In genomic region chr4:47141444-47142154, GRCm38 (mm10) we compare ENCODE assay signal across 26 mouse cellular contexts. TPM values are rescaled to one million over a fixed set of nuclear protein-coding genes. Genes with fewer than 3 reads are reported as not detected.
DNase-seq lines count a peak whose midpoint lies in the region; ATAC-seq lines count a peak whose summit lies in the region.
"Had no signal": no experiment of that assay in that cellular context is flagged by ENCODE, and none has a peak within 500 bp of the region (broad histone marks: within the 10 kb centered on the region; RNA-seq: fewer than 3 reads in every experiment).

No protein-coding gene starts in this region.

- no peak overlapping the region for H3K4me3 ChIP-seq in forebrain, embryonic 16.5 days (replicated peaks; ENCODE audit: low read length)
- no peak overlapping the region for H3K4me3 ChIP-seq in forebrain, embryonic 11.5 days (ENCODE audit: low read depth, low read length)
- H3K4me3 ChIP-seq in midbrain, embryonic 11.5 days (ENCODE audit: low read depth, low read length), result no peak overlapping the region
- no peak overlapping the region for H3K4me3 ChIP-seq in midbrain, embryonic 10.5 days
- H3K4me3 ChIP-seq in midbrain, embryonic 15.5 days, result no peak overlapping the region
- H3K4me3 ChIP-seq: forebrain, embryonic 15.5 days; gastrocnemius, adult 2 months; left cerebral cortex, adult 2 months; limb, embryonic 12.5 days; liver, embryonic 15.5 days; neural tube, embryonic 12.5 days had no signal

- H3K4me1 ChIP-seq in forebrain, embryonic 16.5 days (replicated peaks; ENCODE audit: control insufficient read depth, insufficient read depth, low read length), result no peaks in the 10 kb centered on the region
- H3K4me1 ChIP-seq in forebrain, embryonic 11.5 days (replicated peaks; ENCODE audit: control insufficient read depth, insufficient read depth, low read length), result no peaks in the 10 kb centered on the region; the same call in 1 of the 2 replicates
- peaks cover 11% of the 10 kb centered on the region for H3K4me1 ChIP-seq in midbrain, embryonic 11.5 days (ENCODE audit: control insufficient read depth, insufficient read depth, low read length)
- H3K4me1 ChIP-seq in midbrain, embryonic 10.5 days, result peaks cover 41% of the 10 kb centered on the region
- H3K4me1 ChIP-seq in midbrain, embryonic 15.5 days, result peaks cover 19% of the 10 kb centered on the region
- H3K4me1 ChIP-seq: forebrain, embryonic 15.5 days; liver, embryonic 15.5 days had no signal

- H3K4me2 ChIP-seq in forebrain, embryonic 16.5 days (ENCODE audit: low read length), result no peak overlapping the region
- H3K4me2 ChIP-seq in forebrain, embryonic 11.5 days (ENCODE audit: low read depth, low read length, severe bottlenecking), result no peak overlapping the region
- no peak overlapping the region for H3K4me2 ChIP-seq in midbrain, embryonic 11.5 days
- no peak overlapping the region for H3K4me2 ChIP-seq in midbrain, embryonic 15.5 days
- H3K4me2 ChIP-seq: forebrain, embryonic 15.5 days; limb, embryonic 12.5 days; liver, embryonic 15.5 days; lung, embryonic 14.5 days; neural tube, embryonic 12.5 days had no signal

- 63% methylated on average over 10 of the region's 10 CpGs for WGBS in forebrain, embryonic 16.5 days
- 69% methylated on average over 10 of the region's 10 CpGs for WGBS in forebrain, embryonic 11.5 days
- WGBS in midbrain, embryonic 11.5 days, result 65% methylated on average over 10 of the region's 10 CpGs
- WGBS in midbrain, embryonic 10.5 days, result 75% methylated on average over 10 of the region's 10 CpGs
- WGBS in midbrain, embryonic 15.5 days, result 48% methylated on average over 10 of the region's 10 CpGs

- peak; percentile 28; the same call in 1 of the 2 replicates for ATAC-seq in forebrain, embryonic 16.5 days
- no peak for ATAC-seq in forebrain, embryonic 11.5 days (replicated peaks; ENCODE audit: low FRiP score)
- no peak for ATAC-seq in midbrain, embryonic 11.5 days (ENCODE audit: low FRiP score)
- peak; percentile 48 for ATAC-seq in midbrain, embryonic 15.5 days (replicated peaks)
- ATAC-seq: forebrain, embryonic 15.5 days; intestine, postnatal 0 days had no signal

- no peak for DNase-seq in forebrain, embryonic 11.5 days (ENCODE audit: low spot score)
- DNase-seq in midbrain, embryonic 11.5 days (ENCODE audit: low spot score, missing footprints), result peak; percentile 82
- DNase-seq in midbrain, embryonic 10.5 days (ENCODE audit: low spot score), result no peak
- no peak for DNase-seq in kidney, postnatal 14 days
- no peak for DNase-seq in heart, postnatal 14 days
- DNase-seq: adrenal gland, postnatal 25 days; cerebellum, adult 18-20 months; cerebellum, postnatal 10 days; gastrocnemius, adult 2 months; heart, postnatal 36 days; kidney, adult 9 months; lung, embryonic 14.5 days; lung, postnatal 14 days; right cerebral cortex, adult 18-20 months; right cerebral cortex, postnatal 4 days; thymus, adult 2 months; thymus, postnatal 36 days had no signal

- no peak overlapping the region for H3K9ac ChIP-seq in forebrain, embryonic 16.5 days (replicated peaks; ENCODE audit: low read depth, low read length)
- H3K9ac ChIP-seq in forebrain, embryonic 11.5 days (ENCODE audit: low read length), result no peak overlapping the region
- no peak overlapping the region for H3K9ac ChIP-seq in midbrain, embryonic 11.5 days (ENCODE audit: low read length)
- H3K9ac ChIP-seq in midbrain, embryonic 15.5 days, result no peak overlapping the region
- H3K9ac ChIP-seq: forebrain, embryonic 15.5 days; limb, embryonic 12.5 days; liver, embryonic 15.5 days; lung, embryonic 14.5 days; neural tube, embryonic 12.5 days had no signal

- H3K9me3 ChIP-seq in forebrain, embryonic 16.5 days (ENCODE audit: control insufficient read depth, low read length), result no peaks in the 10 kb centered on the region
- H3K9me3 ChIP-seq in forebrain, embryonic 11.5 days (ENCODE audit: control insufficient read depth, low read length), result no peaks in the 10 kb centered on the region
- no peaks in the 10 kb centered on the region for H3K9me3 ChIP-seq in midbrain, embryonic 11.5 days (ENCODE audit: control insufficient read depth, low read length)
- no peaks in the 10 kb centered on the region for H3K9me3 ChIP-seq in midbrain, embryonic 10.5 days (replicated peaks)
- H3K9me3 ChIP-seq in midbrain, embryonic 15.5 days, result no peaks in the 10 kb centered on the region
- H3K9me3 ChIP-seq: forebrain, embryonic 15.5 days; limb, embryonic 12.5 days; liver, embryonic 15.5 days; neural tube, embryonic 12.5 days had no signal

- H3K36me3 ChIP-seq in forebrain, embryonic 16.5 days (ENCODE audit: control insufficient read depth, insufficient read depth), result no peaks in the 10 kb centered on the region
- H3K36me3 ChIP-seq in forebrain, embryonic 11.5 days (ENCODE audit: control insufficient read depth, insufficient read depth, low read length), result no peaks in the 10 kb centered on the region
- H3K36me3 ChIP-seq in midbrain, embryonic 11.5 days (ENCODE audit: control insufficient read depth, insufficient read depth, low read length), result no peaks in the 10 kb centered on the region
- no peaks in the 10 kb centered on the region for H3K36me3 ChIP-seq in midbrain, embryonic 10.5 days
- no peaks in the 10 kb centered on the region for H3K36me3 ChIP-seq in midbrain, embryonic 15.5 days (replicated peaks)
- H3K36me3 ChIP-seq: forebrain, embryonic 15.5 days; limb, embryonic 12.5 days; liver, embryonic 15.5 days; neural tube, embryonic 12.5 days had no signal

- H3K27me3 ChIP-seq in forebrain, embryonic 16.5 days (replicated peaks; ENCODE audit: control insufficient read depth, insufficient read depth, low read length), result no peaks in the 10 kb centered on the region
- H3K27me3 ChIP-seq in forebrain, embryonic 11.5 days (ENCODE audit: control insufficient read depth, insufficient read depth, low read length), result no peaks in the 10 kb centered on the region
- no peaks in the 10 kb centered on the region for H3K27me3 ChIP-seq in midbrain, embryonic 11.5 days (ENCODE audit: control insufficient read depth, insufficient read depth, low read length)
- no peaks in the 10 kb centered on the region for H3K27me3 ChIP-seq in midbrain, embryonic 10.5 days (ENCODE audit: low read depth, poor library complexity, severe bottlenecking)
- H3K27me3 ChIP-seq in midbrain, embryonic 15.5 days (replicated peaks), result no peaks in the 10 kb centered on the region
- H3K27me3 ChIP-seq: forebrain, embryonic 15.5 days; limb, embryonic 12.5 days; liver, embryonic 15.5 days; neural tube, embryonic 12.5 days had no signal

- intact Hi-C loops in heart, postnatal 14 days (cut with DNase I), result no loop called here

- no peak overlapping the region for H3K27ac ChIP-seq in forebrain, embryonic 16.5 days (ENCODE audit: low read length)
- no peak overlapping the region for H3K27ac ChIP-seq in forebrain, embryonic 11.5 days (ENCODE audit: low read depth, low read length)
- H3K27ac ChIP-seq in midbrain, embryonic 11.5 days (ENCODE audit: low read depth, low read length), result no peak overlapping the region
- H3K27ac ChIP-seq in midbrain, embryonic 10.5 days (replicated peaks), result no peak overlapping the region; the same call in 1 of the 2 replicates
- H3K27ac ChIP-seq in midbrain, embryonic 15.5 days, result peak overlapping the region; percentile 58
- H3K27ac ChIP-seq: forebrain, embryonic 15.5 days; left cerebral cortex, adult 2 months; limb, embryonic 12.5 days; liver, embryonic 15.5 days; neural tube, embryonic 12.5 days had no signal

RNA-seq across cellular contexts. Expression of gene Galnt12, which starts 49.9 kb away (rescaled TPM):
- polyA plus RNA-seq in forebrain, embryonic 16.5 days (2015; fragmentation: Nextera tagmentation; extraction: Ambion mirVana), result 0.50 and 0.85 TPM in 2 replicates
- 12.1 and 12.4 TPM in 2 replicates for polyA plus RNA-seq in forebrain, embryonic 11.5 days (2014; fragmentation: Nextera tagmentation; extraction: Ambion mirVana)
- polyA plus RNA-seq in midbrain, embryonic 11.5 days (2014; fragmentation: Nextera tagmentation; extraction: Ambion mirVana), result 4.6 and 6.1 TPM in 2 replicates
- polyA plus RNA-seq in midbrain, embryonic 10.5 days (2016; fragmentation: Nextera tagmentation; extraction: Ambion mirVana), result 6.5 and 7.8 TPM in 2 replicates
- polyA plus RNA-seq in midbrain, embryonic 15.5 days (2015; fragmentation: Nextera tagmentation; extraction: Ambion mirVana), result 1.8 and 2.9 TPM in 2 replicates
- under 1 TPM; 0.57 to 0.73 TPM for total RNA-seq in heart, postnatal 14 days (2021)
- total RNA-seq: MEL had no signal

Comparison
In these comparisons a context has a peak if more than half of its experiments do, and no peak if none do; other contexts are left out.
1. ATAC-seq: peak in forebrain, embryonic 16.5 days (single experiment) and midbrain, embryonic 15.5 days (single experiment); none in forebrain, embryonic 11.5 days (single experiment) and midbrain, embryonic 11.5 days (single experiment).